Mouse (Mus musculus) MEL (cell line): ENCODE measurements around the gene Baiap2. TPM values are rescaled to one million over a fixed set of nuclear protein-coding genes. Genes with fewer than 3 reads are reported as not detected.

Experiments used
- DNase-seq: peaks from one replicate; pipeline ENCODE4 v3.0.0; 2011; ENCODE audit warnings: low read depth, low spot score
- H3K27ac ChIP-seq: 2 replicates; pipeline ENCODE4 v1.5.1; 2012; ENCODE audit warnings: low read depth, mild to moderate bottlenecking, control low read depth, low read length, moderate library complexity; ENCODE audit not compliant: control insufficient read depth
- H3K27me3 ChIP-seq, 2 experiments: fragments of 150-350 bp in 1 of 2; sonication (generic) in 1 of 2; 2 replicates each; pipeline ENCODE4 v1.6.1; 2012; ENCODE audit warnings: low read length in 2 of 2, mild to moderate bottlenecking in 2 of 2, improper control_type of control experiment in 1 of 2, moderate library complexity in 1 of 2; ENCODE audit not compliant: insufficient read depth in 2 of 2, control insufficient read depth in 1 of 2
- H3K36me3 ChIP-seq, 2 experiments: 2 replicates each; pipeline ENCODE4 v1.6.1; 2012 to 2014; ENCODE audit warnings: low read length in 2 of 2, improper control_type of control experiment in 1 of 2, inconsistent platforms in 1 of 2, mild to moderate bottlenecking in 1 of 2; ENCODE audit not compliant: insufficient read depth in 2 of 2, control insufficient read depth in 1 of 2
- H3K4me1 ChIP-seq, 2 experiments: fragments of 150-350 bp in 1 of 2; sonication (generic) in 1 of 2; 2 replicates each; pipeline ENCODE4 v1.6.1; 2012; ENCODE audit warnings: low read length in 2 of 2, improper control_type of control experiment in 1 of 2, mild to moderate bottlenecking in 1 of 2; ENCODE audit not compliant: insufficient read depth in 2 of 2, control insufficient read depth in 1 of 2
- H3K4me3 ChIP-seq, 2 experiments: fragments of 150-350 bp in 1 of 2; sonication (generic) in 1 of 2; 2 replicates each; pipeline ENCODE4 v1.5.1; 2012; ENCODE audit warnings: low read depth in 2 of 2, low read length in 2 of 2, mild to moderate bottlenecking in 2 of 2, moderate library complexity in 2 of 2, control low read depth in 1 of 2, improper control_type of control experiment in 1 of 2; ENCODE audit not compliant: control insufficient read depth in 1 of 2, insufficient read depth in 1 of 2
- H3K79me2 ChIP-seq: 2 replicates; pipeline ENCODE4 v1.6.1; 2012; ENCODE audit warnings: mild to moderate bottlenecking, low read length, moderate library complexity; ENCODE audit not compliant: control insufficient read depth, poor library complexity, insufficient read depth
- H3K9ac ChIP-seq: 2 replicates; pipeline ENCODE4 v1.6.1; 2012; ENCODE audit warnings: low read depth, mild to moderate bottlenecking, control low read depth, low read length, moderate library complexity; ENCODE audit not compliant: control insufficient read depth, poor library complexity, severe bottlenecking
- H3K9me3 ChIP-seq: fragments of 150-350 bp; sonication (generic); replicated peaks from 2 replicates; pipeline ENCODE4 v1.6.1; 2012; ENCODE audit warnings: mild to moderate bottlenecking, low read length, improper control_type of control experiment, moderate library complexity; ENCODE audit not compliant: insufficient read depth
- BHLHE40 ChIP-seq: IDR thresholded peaks from 2 replicates; pipeline ENCODE4 v1.6.1; 2012; ENCODE audit warnings: low read depth, mild to moderate bottlenecking, inconsistent platforms, low read length, improper control_type of control experiment, borderline replicate concordance
- CHD1 ChIP-seq: IDR thresholded peaks from 2 replicates; pipeline ENCODE4 v1.6.1; 2012; ENCODE audit warnings: low read depth, mild to moderate bottlenecking, inconsistent platforms, low read length, improper control_type of control experiment
- CHD2 ChIP-seq: IDR thresholded peaks from 2 replicates; pipeline ENCODE4 v1.6.1; 2011; ENCODE audit warnings: low read length, improper control_type of control experiment
- CTCF ChIP-seq, 3 experiments: IDR thresholded peaks in 2 of 3; conservative IDR thresholded peaks in 1 of 3; 2 replicates each; pipeline ENCODE4 v1.5.1; 2011 to 2012; ENCODE audit warnings: low read length in 3 of 3, low read depth in 2 of 3, mild to moderate bottlenecking in 2 of 3, improper control_type of control experiment in 1 of 3, inconsistent platforms in 1 of 3, mixed read lengths in 1 of 3, moderate library complexity in 1 of 3; ENCODE audit not compliant: control insufficient read depth in 1 of 3, insufficient read depth in 1 of 3, poor library complexity in 1 of 3, severe bottlenecking in 1 of 3
- ELF1 ChIP-seq: IDR thresholded peaks from 2 replicates; pipeline ENCODE4 v1.6.1; 2014; ENCODE audit warnings: low read depth, mild to moderate bottlenecking, inconsistent platforms, low read length, improper control_type of control experiment, moderate library complexity
- EP300 ChIP-seq, 2 experiments: IDR thresholded peaks; 2 replicates each; pipeline ENCODE4 v1.6.1; 2011; ENCODE audit warnings: improper control_type of control experiment in 2 of 2, low read length in 2 of 2, low read depth in 1 of 2, mild to moderate bottlenecking in 1 of 2
- ETS1 ChIP-seq: IDR thresholded peaks from 2 replicates; pipeline ENCODE4 v1.6.1; 2012; ENCODE audit warnings: low read depth, mild to moderate bottlenecking, inconsistent platforms, low read length, improper control_type of control experiment, moderate library complexity
- GABPA ChIP-seq: IDR thresholded peaks from 2 replicates; pipeline ENCODE4 v1.6.1; 2012; ENCODE audit warnings: low read depth, mild to moderate bottlenecking, inconsistent platforms, low read length, improper control_type of control experiment, moderate library complexity
- GATA1 ChIP-seq: IDR thresholded peaks from 2 replicates; pipeline ENCODE4 v1.6.1; 2011; ENCODE audit warnings: low read depth, low read length, improper control_type of control experiment
- HCFC1 ChIP-seq: IDR thresholded peaks from 2 replicates; pipeline ENCODE4 v1.6.1; 2012; ENCODE audit warnings: low read depth, mild to moderate bottlenecking, inconsistent platforms, low read length, improper control_type of control experiment, moderate library complexity
- JUND ChIP-seq: IDR thresholded peaks from 2 replicates; pipeline ENCODE4 v1.6.1; 2011; ENCODE audit warnings: low read depth, mild to moderate bottlenecking, improper control_type of control experiment, low read length
- KAT2A ChIP-seq: conservative IDR thresholded peaks from 2 replicates; pipeline ENCODE4 v1.6.1; 2012; ENCODE audit warnings: low read depth, low read length, improper control_type of control experiment, inconsistent platforms
- MAFK ChIP-seq: IDR thresholded peaks from 2 replicates; pipeline ENCODE4 v1.6.1; 2011; ENCODE audit warnings: low read depth, mild to moderate bottlenecking, low read length, improper control_type of control experiment, borderline replicate concordance
- MAX ChIP-seq: IDR thresholded peaks from 2 replicates; pipeline ENCODE4 v1.6.1; 2011; ENCODE audit warnings: low read length, improper control_type of control experiment
- MEF2A ChIP-seq: IDR thresholded peaks from 2 replicates; pipeline ENCODE4 v1.6.1; 2014; ENCODE audit warnings: low read depth, mild to moderate bottlenecking, inconsistent platforms, low read length, improper control_type of control experiment; ENCODE audit not compliant: poor library complexity, insufficient replicate concordance, severe bottlenecking; ENCODE audit errors: extremely low read depth
- MXI1 ChIP-seq: IDR thresholded peaks from 2 replicates; pipeline ENCODE4 v1.6.1; 2011; ENCODE audit warnings: mild to moderate bottlenecking, low read depth, low read length, improper control_type of control experiment
- MYC ChIP-seq: IDR thresholded peaks from 2 replicates; pipeline ENCODE4 v1.6.1; 2011; ENCODE audit warnings: low read depth, mild to moderate bottlenecking, low read length, improper control_type of control experiment, moderate library complexity
- NELFE ChIP-seq: IDR thresholded peaks from 2 replicates; pipeline ENCODE4 v1.6.1; 2011; ENCODE audit warnings: low read depth, low read length, improper control_type of control experiment
- NRF1 ChIP-seq: IDR thresholded peaks from 2 replicates; pipeline ENCODE4 v1.6.1; 2014; ENCODE audit warnings: low read depth, mild to moderate bottlenecking, inconsistent platforms, low read length, improper control_type of control experiment, moderate library complexity; ENCODE audit not compliant: poor library complexity, insufficient read depth, severe bottlenecking
- POLR2A ChIP-seq, 2 experiments: IDR thresholded peaks; 2 replicates each; pipeline ENCODE4 v1.6.1; 2011 to 2012; ENCODE audit warnings: low read length in 2 of 2, mild to moderate bottlenecking in 2 of 2, control low read depth in 1 of 2, improper control_type of control experiment in 1 of 2, low read depth in 1 of 2, moderate library complexity in 1 of 2; ENCODE audit not compliant: control insufficient read depth in 1 of 2, insufficient read depth in 1 of 2, poor library complexity in 1 of 2
- POLR2AphosphoS2 ChIP-seq: IDR thresholded peaks from 2 replicates; pipeline ENCODE4 v1.6.1; 2011; ENCODE audit warnings: low read length, improper control_type of control experiment
- POLR2AphosphoS5 ChIP-seq: IDR thresholded peaks from 2 replicates; pipeline ENCODE4 v1.6.1; 2012; ENCODE audit warnings: low read depth, borderline replicate concordance, mild to moderate bottlenecking, inconsistent platforms, low read length, moderate library complexity, mixed read lengths
- RAD21 ChIP-seq: IDR thresholded peaks from 2 replicates; pipeline ENCODE4 v1.6.1; 2011; ENCODE audit warnings: mild to moderate bottlenecking, low read depth, low read length, improper control_type of control experiment
- RCOR1 ChIP-seq: IDR thresholded peaks from 2 replicates; pipeline ENCODE4 v1.6.1; 2012; ENCODE audit warnings: low read depth, mild to moderate bottlenecking, inconsistent platforms, low read length, improper control_type of control experiment
- SMC3 ChIP-seq: IDR thresholded peaks from 2 replicates; pipeline ENCODE4 v1.6.1; 2011; ENCODE audit warnings: low read depth, low read length, improper control_type of control experiment
- TAL1 ChIP-seq: IDR thresholded peaks from 2 replicates; pipeline ENCODE4 v1.6.1; 2012; ENCODE audit warnings: mild to moderate bottlenecking, inconsistent platforms, low read length, moderate library complexity, mixed read lengths
- TBP ChIP-seq: IDR thresholded peaks from 2 replicates; pipeline ENCODE4 v1.8.0; 2011; ENCODE audit warnings: low read depth, low read length, improper control_type of control experiment
- UBTF ChIP-seq: IDR thresholded peaks from 2 replicates; pipeline ENCODE4 v1.6.1; 2012; ENCODE audit warnings: low read depth, mild to moderate bottlenecking, inconsistent platforms, low read length, improper control_type of control experiment, moderate library complexity, borderline replicate concordance; ENCODE audit not compliant: insufficient read depth
- USF1 ChIP-seq: IDR thresholded peaks from 2 replicates; pipeline ENCODE4 v1.6.1; 2014; ENCODE audit warnings: low read depth, mild to moderate bottlenecking, inconsistent platforms, low read length, improper control_type of control experiment, moderate library complexity
- USF2 ChIP-seq, 2 experiments: IDR thresholded peaks; 2 replicates each; pipeline ENCODE4 v1.6.1; 2011 to 2012; ENCODE audit warnings: improper control_type of control experiment in 2 of 2, low read length in 2 of 2, borderline replicate concordance in 1 of 2, inconsistent platforms in 1 of 2, low read depth in 1 of 2, mild to moderate bottlenecking in 1 of 2; ENCODE audit not compliant: insufficient read depth in 1 of 2
- ZC3H11A ChIP-seq: IDR thresholded peaks from 2 replicates; pipeline ENCODE4 v1.6.1; 2012; ENCODE audit warnings: low read depth, mild to moderate bottlenecking, inconsistent platforms, low read length, improper control_type of control experiment
- ZKSCAN1 ChIP-seq: IDR thresholded peaks from 2 replicates; pipeline ENCODE4 v1.6.1; 2012; ENCODE audit warnings: low read depth, mild to moderate bottlenecking, inconsistent platforms, low read length, improper control_type of control experiment, moderate library complexity
- ZMIZ1 ChIP-seq: IDR thresholded peaks from 2 replicates; pipeline ENCODE4 v1.6.1; 2012; ENCODE audit warnings: low read depth, mild to moderate bottlenecking, inconsistent platforms, low read length, improper control_type of control experiment, moderate library complexity
- ZNF384 ChIP-seq: IDR thresholded peaks from 2 replicates; pipeline ENCODE4 v1.6.1; 2012; ENCODE audit warnings: low read depth, mild to moderate bottlenecking, inconsistent platforms, low read length, improper control_type of control experiment
- polyA plus RNA-seq, 2 experiments: library from polyadenylated mRNA; stranded (reverse) in 1 of 2; unstranded in 1 of 2; fragments of >175 nt in 1 of 2; fragments of >200 nt in 1 of 2; gene quantifications; 2 replicates each; pipeline versions ENCODE4 v1.2.1 to v1.2.4; 2012; ENCODE audit warnings: low replicate concordance in 2 of 2, low read depth in 1 of 2; ENCODE audit not compliant: insufficient read length in 2 of 2, insufficient read depth in 1 of 2, missing spikeins in 1 of 2
- total RNA-seq: library from RNA; depleted of rRNA; stranded (reverse); fragments of 300-350 nt; gene quantifications from 2 replicates; pipeline ENCODE4 v1.2.3, GENCODE M21; 2012

The Baiap2 gene
- total and polyA plus RNA-seq, 3 experiments = 27.5 to 31.3 TPM; not detected in 1

DNA sequence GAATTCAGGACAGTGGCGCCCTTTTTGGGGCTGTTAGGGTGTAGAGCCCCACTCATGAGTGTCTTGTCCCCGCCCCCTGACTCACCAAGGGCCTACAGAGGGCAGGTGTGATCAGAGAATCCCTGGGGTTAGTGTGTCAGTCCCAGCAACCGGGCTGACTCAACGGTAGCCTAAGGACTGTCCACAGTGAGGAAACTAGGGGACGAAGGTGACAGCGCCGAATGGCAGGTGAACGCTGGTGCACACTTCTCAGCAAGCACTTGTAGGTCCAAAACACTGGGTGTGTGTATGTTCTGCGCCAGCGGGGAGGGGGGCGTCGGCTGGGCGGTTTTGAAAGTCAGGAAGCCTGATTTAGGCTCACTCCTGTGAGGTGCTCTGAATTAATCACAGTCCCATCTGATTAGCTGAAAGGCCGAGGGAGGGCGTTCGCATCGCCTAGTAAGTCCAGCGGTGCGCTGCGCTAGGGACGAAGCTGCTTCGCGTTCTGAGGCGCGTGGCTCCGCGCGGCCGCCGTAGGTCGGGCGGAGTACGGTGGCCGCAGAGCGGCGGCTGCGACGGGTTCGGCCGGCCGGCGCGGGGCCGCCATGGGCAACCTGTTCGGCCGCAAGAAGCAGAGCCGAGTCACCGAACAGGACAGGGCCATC is 29.1 kb upstream of the Baiap2 start, which contains the start of gene Chmp6 (continued):
- no peak for TF ChIP-seq MEF2A
- peak; percentile 82 for TF ChIP-seq KAT2A
- TF ChIP-seq POLR2A (IDR thresholded peaks at IDR 0.05; ENCODE audit: control insufficient read depth in 1 of 2, insufficient read depth in 1 of 2, low read depth in 1 of 2, low read length in 2 of 2, poor library complexity in 1 of 2) = peak; percentile 81 to 87

DNA sequence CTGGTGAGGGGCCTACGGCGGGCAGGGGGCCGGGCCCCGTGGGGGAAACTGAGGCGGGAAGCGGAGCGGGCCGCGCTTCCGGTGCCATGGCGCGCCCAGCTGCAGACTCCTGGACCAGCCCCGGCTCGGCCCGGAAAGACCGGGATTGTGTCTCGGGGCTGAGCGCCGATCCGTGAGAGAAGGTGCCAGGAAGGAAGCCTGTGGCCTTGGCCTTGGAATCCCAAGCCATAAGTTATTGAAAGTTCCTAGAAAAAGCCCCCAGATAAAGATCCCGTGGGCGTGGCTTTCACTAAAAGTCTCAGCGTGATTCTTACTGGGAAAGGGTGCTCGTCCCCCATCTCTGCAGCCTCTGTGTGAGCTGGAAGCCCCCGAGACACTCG is 28.6 kb upstream of the Baiap2 start:
- Histone ChIP-seq H3K36me3 (no peaks in the 10 kb centered on the region), H3K27ac (peak overlapping the region; percentile 42)
- TF ChIP-seq USF2 (IDR thresholded peaks at IDR 0.05; ENCODE audit: borderline replicate concordance in 1 of 2, insufficient read depth in 1 of 2, low read depth in 1 of 2, low read length in 2 of 2) (no peak), POLR2AphosphoS2 (no peak), POLR2AphosphoS5 (no peak), GATA1 (peak; percentile 52; the same call in 1 of the 2 replicates), MEF2A (no peak), BHLHE40 (no peak), CHD2 (no peak), ZMIZ1 (no peak), CTCF (IDR thresholded peaks at IDR 0.05 in 2 of 3, conservative IDR thresholded peaks at IDR 0.05 in 1 of 3; ENCODE audit: control insufficient read depth in 1 of 3, insufficient read depth in 1 of 3, low read depth in 2 of 3, low read length in 3 of 3, poor library complexity in 1 of 3, severe bottlenecking in 1 of 3) (no peak), ZC3H11A (no peak), MXI1 (no peak; the same call in 1 of the 2 replicates), USF1 (no peak), TAL1 (no peak), CHD1 (no peak), RCOR1 (no peak), HCFC1 (peak; percentile 22; the same call in 1 of the 2 replicates), NELFE (no peak), ZKSCAN1 (no peak), RAD21 (no peak), SMC3 (no peak), ZNF384 (no peak), MAX (no peak), MAFK (no peak), TBP (no peak), MYC (0 out of 2 replicates have a peak, but pooled peaks have one; percentile 4), ELF1 (no peak), EP300 (IDR thresholded peaks at IDR 0.05; ENCODE audit: low read depth in 1 of 2, low read length in 2 of 2) (no peak), KAT2A (no peak), GABPA (no peak), UBTF (no peak), ETS1 (no peak; the same call in 1 of the 2 replicates), NRF1 (no peak), JUND (no peak)

More for the DNA sequence above, 28.6 kb upstream of the Baiap2 start:
- peaks cover 0 to 22% of the 10 kb centered on the region in 2 experiments; a peak in 3 of 4 replicates for H3K4me1 ChIP-seq
- peak overlapping the region; percentile 90 for H3K9ac ChIP-seq
- H3K79me2 ChIP-seq = peaks cover 5% of the 10 kb centered on the region; the same call in 1 of the 2 replicates
- no peaks in the 10 kb centered on the region for H3K27me3 ChIP-seq
- DNase-seq = no peak
- H3K4me3 ChIP-seq = peak overlapping the region; percentile 86 to 89
- H3K9me3 ChIP-seq = no peaks in the 10 kb centered on the region
